Mouse (Mus musculus): ENCODE data around the gene Olfr444. TPM values are rescaled to one million over a fixed set of nuclear protein-coding genes. Genes with fewer than 3 reads are reported as not detected.

Gene Olfr444
- not detected in 2 replicates for polyA plus RNA-seq (2015; fragmentation: Nextera tagmentation; extraction: Ambion mirVana)

GRCm38 (mm10) chr6:42948767-42949166, at the start of gene Olfr444:
Olfr444 (plus strand) TSS chr6:42949067.
- Histone ChIP-seq H3K27ac (no peak within 1 kb of the TSS), H3K4me2 (no peak within 1 kb of the TSS), H3K9ac (no peak within 1 kb of the TSS), H3K4me1 (no peaks in the 10 kb centered on the region), H3K27me3 (replicated peaks) (no peaks in the 10 kb centered on the region), H3K4me3 (no peak within 1 kb of the TSS), H3K9me3 (no peaks in the 10 kb centered on the region), H3K36me3 (replicated peaks) (no peaks in the 10 kb centered on the region)
- WGBS, result 74% methylated on average over 1 of the region's 1 CpGs
- ATAC-seq (replicated peaks), result no peak

- no peaks in the 10 kb centered on the region for H3K9me3 ChIP-seq
- no peak overlapping the region for H3K9ac ChIP-seq
- H3K4me2 ChIP-seq, result no peak overlapping the region
- ATAC-seq (replicated peaks), result no peak
- 29% methylated on average over 1 of the region's 1 CpGs for WGBS
- no peaks in the 10 kb centered on the region for H3K36me3 ChIP-seq (replicated peaks)
- no peaks in the 10 kb centered on the region for H3K27me3 ChIP-seq (replicated peaks)
- no peak overlapping the region for H3K27ac ChIP-seq
- no peaks in the 10 kb centered on the region for H3K4me1 ChIP-seq
- no peak overlapping the region for H3K4me3 ChIP-seq
Measured at GRCm38 (mm10) chr6:42900345-42900744, 48.5 kb upstream of the Olfr444 start.

- H3K27ac ChIP-seq, result no peak within 1 kb of the TSS
- H3K9me3 ChIP-seq, result no peaks in the 10 kb centered on the region
- H3K27me3 ChIP-seq (replicated peaks), result no peaks in the 10 kb centered on the region
- no peak within 1 kb of the TSS for H3K4me3 ChIP-seq
- H3K36me3 ChIP-seq (replicated peaks), result no peaks in the 10 kb centered on the region
- no peaks in the 10 kb centered on the region for H3K4me1 ChIP-seq
- H3K4me2 ChIP-seq, result no peak within 1 kb of the TSS
- H3K9ac ChIP-seq, result no peak within 1 kb of the TSS
- ATAC-seq (replicated peaks), result no peak
Measured at GRCm38 (mm10) chr6:42908578-42908977, 40.3 kb upstream of the Olfr444 start, which contains the start of gene Olfr447. Olfr447 (plus strand) TSS chr6:42908878.

GRCm38 (mm10) chr6:42921077-42921476, 27.8 kb upstream of the Olfr444 start, which contains the start of gene Olfr446:
Olfr446 (plus strand) TSS chr6:42921377.
- H3K27me3 ChIP-seq (replicated peaks), result no peaks in the 10 kb centered on the region
- no peaks in the 10 kb centered on the region for H3K4me1 ChIP-seq
- no peaks in the 10 kb centered on the region for H3K9me3 ChIP-seq
- 74% methylated on average over 2 of the region's 2 CpGs for WGBS
- no peak within 1 kb of the TSS for H3K27ac ChIP-seq
- no peak for ATAC-seq (replicated peaks)
- H3K36me3 ChIP-seq (replicated peaks), result no peaks in the 10 kb centered on the region
- H3K4me3 ChIP-seq, result no peak within 1 kb of the TSS
- no peak within 1 kb of the TSS for H3K9ac ChIP-seq
- H3K4me2 ChIP-seq, result no peak within 1 kb of the TSS

GRCm38 (mm10) chr6:42980377-42980776, 31.5 kb downstream of the Olfr444 start:
- H3K27ac ChIP-seq, result no peak overlapping the region
- H3K9ac ChIP-seq, result no peak overlapping the region
- H3K9me3 ChIP-seq, result no peaks in the 10 kb centered on the region
- H3K4me3 ChIP-seq, result no peak overlapping the region
- H3K4me2 ChIP-seq, result no peak overlapping the region
- ATAC-seq (replicated peaks), result no peak
- no peaks in the 10 kb centered on the region for H3K36me3 ChIP-seq (replicated peaks)
- H3K4me1 ChIP-seq, result no peaks in the 10 kb centered on the region
- no peaks in the 10 kb centered on the region for H3K27me3 ChIP-seq (replicated peaks)

Other genes with a start within 250 kb of the Olfr444 start
- 237 and 249 TPM in 2 replicates for gene Tcaf1, start 239.0 kb upstream of the Olfr444 start, polyA plus RNA-seq (2015; fragmentation: Nextera tagmentation; extraction: Ambion mirVana)
- not detected in 2 replicates for gene Olfr453, start 209.7 kb upstream of the Olfr444 start, polyA plus RNA-seq (2015; fragmentation: Nextera tagmentation; extraction: Ambion mirVana)
- not detected in 2 replicates for gene Olfr38, start 192.7 kb upstream of the Olfr444 start, polyA plus RNA-seq (2015; fragmentation: Nextera tagmentation; extraction: Ambion mirVana)
- not detected in 2 replicates for gene Olfr452, start 164.0 kb upstream of the Olfr444 start, polyA plus RNA-seq (2015; fragmentation: Nextera tagmentation; extraction: Ambion mirVana)
- gene Olfr450, start 137.1 kb upstream of the Olfr444 start, polyA plus RNA-seq (2015; fragmentation: Nextera tagmentation; extraction: Ambion mirVana), result not detected in 2 replicates
- not detected in 2 replicates for gene Olfr449, start 114.7 kb upstream of the Olfr444 start, polyA plus RNA-seq (2015; fragmentation: Nextera tagmentation; extraction: Ambion mirVana)
- not detected in 2 replicates for gene Olfr448, start 58.6 kb upstream of the Olfr444 start, polyA plus RNA-seq (2015; fragmentation: Nextera tagmentation; extraction: Ambion mirVana)
- gene Olfr447, start 40.2 kb upstream of the Olfr444 start, polyA plus RNA-seq (2015; fragmentation: Nextera tagmentation; extraction: Ambion mirVana), result not detected in 2 replicates
- not detected in 2 replicates for gene Olfr446, start 27.7 kb upstream of the Olfr444 start, polyA plus RNA-seq (2015; fragmentation: Nextera tagmentation; extraction: Ambion mirVana)
- gene Olfr441, start 157.3 kb downstream of the Olfr444 start, polyA plus RNA-seq (2015; fragmentation: Nextera tagmentation; extraction: Ambion mirVana), result not detected in 2 replicates
- not detected in 2 replicates for gene Olfr237-ps1, start 197.5 kb downstream of the Olfr444 start, polyA plus RNA-seq (2015; fragmentation: Nextera tagmentation; extraction: Ambion mirVana)
- not detected in 2 replicates for gene Olfr437, start 214.2 kb downstream of the Olfr444 start, polyA plus RNA-seq (2015; fragmentation: Nextera tagmentation; extraction: Ambion mirVana)
- gene Olfr13, start 223.1 kb downstream of the Olfr444 start, polyA plus RNA-seq (2015; fragmentation: Nextera tagmentation; extraction: Ambion mirVana), result not detected in 2 replicates
- not detected in 2 replicates for gene Olfr435, start 248.1 kb downstream of the Olfr444 start, polyA plus RNA-seq (2015; fragmentation: Nextera tagmentation; extraction: Ambion mirVana)